ENCODE assay signal across 19 mouse cellular contexts in the genomic region with DNA sequence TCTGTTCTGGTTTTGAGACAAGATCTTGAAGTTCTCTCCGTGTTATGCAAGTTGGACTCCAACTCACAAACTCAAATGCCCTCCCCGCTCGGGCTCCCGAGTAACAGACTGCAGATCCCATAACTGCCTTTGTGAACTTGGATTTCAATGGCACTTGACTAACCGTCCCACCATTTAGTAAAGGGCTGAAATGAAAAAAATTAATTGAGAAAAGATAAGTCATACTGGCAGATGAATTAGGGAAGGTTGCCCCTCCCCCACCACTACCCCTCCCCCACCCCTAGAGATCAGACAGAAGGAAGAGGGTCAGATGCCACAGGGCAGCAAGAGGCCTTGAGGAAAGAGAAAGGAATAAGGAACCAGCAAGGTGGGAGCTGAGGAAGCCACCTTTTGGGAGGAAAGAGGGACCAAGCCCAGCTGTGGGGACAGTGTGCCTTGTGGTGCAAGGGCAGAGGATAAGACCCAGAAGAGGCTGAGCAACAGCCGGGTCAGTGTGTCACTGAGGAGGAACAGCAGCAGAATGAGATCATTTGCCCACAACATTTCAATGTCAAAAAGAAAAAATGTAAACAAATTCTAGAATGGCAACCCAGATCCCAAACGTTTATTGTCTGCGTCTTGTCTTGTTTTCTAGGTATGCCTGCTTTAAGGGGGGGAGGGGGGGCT. TPM values are rescaled to one million over a fixed set of nuclear protein-coding genes. Genes with fewer than 3 reads are reported as not detected.
"Had no signal": no experiment of that assay in that cellular context is flagged by ENCODE, and none has a peak within 500 bp of the region (broad histone marks: within the 10 kb centered on the region; RNA-seq: fewer than 3 reads in every experiment).

No protein-coding gene starts in this region.

- H3K4me3 ChIP-seq: limb, embryonic 12.5 days; liver, embryonic 13.5 days; neural tube, embryonic 15.5 days had no signal

- DNase-seq: kidney, adult 2 months; kidney, postnatal 25 days; layer of hippocampus, postnatal 36 days; liver; liver, embryonic 13.5 days; liver, postnatal 0 days; right cerebral cortex, adult 18-20 months; right cerebral cortex, postnatal 25 days; thymus, postnatal 36 days had no signal

- H3K27me3 ChIP-seq: limb, embryonic 12.5 days; liver, embryonic 13.5 days; neural tube, embryonic 15.5 days had no signal

- ATAC-seq: intestine, embryonic 16.5 days; liver, postnatal 0 days; midbrain, embryonic 16.5 days had no signal

- H3K27ac ChIP-seq: limb, embryonic 12.5 days; liver, embryonic 13.5 days; neural tube, embryonic 15.5 days had no signal

- H3K36me3 ChIP-seq: limb, embryonic 12.5 days; liver, embryonic 13.5 days; neural tube, embryonic 15.5 days had no signal

- H3K4me2 ChIP-seq: limb, embryonic 12.5 days; liver, embryonic 13.5 days; neural tube, embryonic 15.5 days had no signal

- H3K4me1 ChIP-seq: liver, embryonic 13.5 days; neural tube, embryonic 15.5 days had no signal

- H3K9me3 ChIP-seq: limb, embryonic 12.5 days; liver, embryonic 13.5 days; neural tube, embryonic 15.5 days had no signal

- H3K9ac ChIP-seq: limb, embryonic 12.5 days; liver, embryonic 13.5 days; liver, postnatal 0 days; neural tube, embryonic 15.5 days had no signal

RNA-seq across cellular contexts. Expression of a gene that starts 55.0 kb away (rescaled TPM):
- total RNA-seq: layer of hippocampus, postnatal 36 days; left cerebral cortex, adult 8-10 months had no signal
- polyA plus RNA-seq: intestine, embryonic 16.5 days; kidney, embryonic 16.5 days; liver, embryonic 13.5 days; liver, postnatal 0 days; midbrain, embryonic 16.5 days; neural tube, embryonic 11.5 days; neural tube, embryonic 15.5 days; small intestine, adult 2 months; stomach, embryonic 16.5 days; thymus, postnatal 0 days had no signal
